Mouse (Mus musculus) neutrophil, adult 59 days (primary cell): ENCODE data around the gene Taar7d. TPM values are rescaled to one million over a fixed set of nuclear protein-coding genes. Genes with fewer than 3 reads are reported as not detected.

Experiments used
- total RNA-seq, 2 experiments: library from RNA; stranded (reverse); gene quantifications; 1 replicate in 1 of 2; 2 replicates in 1 of 2; pipeline ENCODE4 v1.2.4; 2023

The Taar7d gene
- not detected for total RNA-seq

GRCm38 (mm10) chr10:24026922-24027321 lies at the start of gene Taar7d:
Gene Taar7d, plus strand, starts transcription at chr10:24027222.

GRCm38 (mm10) chr10:23985546-23985945 lies 41.5 kb upstream of the Taar7d start, which contains the start of gene Taar6:
Gene Taar6, minus strand, starts transcription at chr10:23985646.

GRCm38 (mm10) chr10:23993381-23993780 lies 33.6 kb upstream of the Taar7d start, which contains the start of gene Taar7a:
Gene Taar7a, minus strand, starts transcription at chr10:23993481.

GRCm38 (mm10) chr10:23999639-24000038 lies 27.4 kb upstream of the Taar7d start, which contains the start of gene Taar7b:
Gene Taar7b, plus strand, starts transcription at chr10:23999939.

GRCm38 (mm10) chr10:24037314-24037713 lies 10.3 kb downstream of the Taar7d start, which contains the start of gene Taar7e:
Gene Taar7e, plus strand, starts transcription at chr10:24037614.

GRCm38 (mm10) chr10:24049210-24049609 lies 22.2 kb downstream of the Taar7d start, which contains the start of gene Taar7f:
Gene Taar7f, plus strand, starts transcription at chr10:24049510.

GRCm38 (mm10) chr10:24076200-24076599 lies 49.2 kb downstream of the Taar7d start, which contains the start of gene Taar8a:
Gene Taar8a, plus strand, starts transcription at chr10:24076500.

Other genes with a start within 250 kb of the Taar7d start
- 100 to 1,000 TPM; 279 to 602 TPM for gene Rps12, start 239.9 kb upstream of the Taar7d start, total RNA-seq
- under 1 TPM; 0.11 to 0.13 TPM for gene Slc18b1, start 230.2 kb upstream of the Taar7d start, total RNA-seq
- 10 to 100 TPM; 46.2 to 52.7 TPM for gene Vnn3, start 175.8 kb upstream of the Taar7d start, total RNA-seq
- under 1 TPM in 1 of 2 experiments, not detected in 1; 0.22 TPM for gene Vnn1, start 132.5 kb upstream of the Taar7d start, total RNA-seq
- gene Taar1, start 106.9 kb upstream of the Taar7d start, total RNA-seq: not detected
- gene Taar2, start 88.7 kb upstream of the Taar7d start, total RNA-seq: not detected
- gene Taar3, start 77.7 kb upstream of the Taar7d start, total RNA-seq: not detected
- not detected for gene Taar4, start 66.7 kb upstream of the Taar7d start, total RNA-seq
- gene Taar5, start 56.5 kb upstream of the Taar7d start, total RNA-seq: not detected
- not detected for gene Taar6, start 41.6 kb upstream of the Taar7d start, total RNA-seq
- not detected for gene Taar7a, start 33.7 kb upstream of the Taar7d start, total RNA-seq
- gene Taar7b, start 27.3 kb upstream of the Taar7d start, total RNA-seq: not detected
- gene Taar7e, start 10.4 kb downstream of the Taar7d start, total RNA-seq: not detected
- not detected for gene Taar7f, start 22.3 kb downstream of the Taar7d start, total RNA-seq
- gene Taar8a, start 49.3 kb downstream of the Taar7d start, total RNA-seq: not detected
- not detected for gene Taar8b, start 65.1 kb downstream of the Taar7d start, total RNA-seq
- gene Taar8c, start 74.7 kb downstream of the Taar7d start, total RNA-seq: not detected
- not detected for gene Taar9, start 82.3 kb downstream of the Taar7d start, total RNA-seq
- 100 to 1,000 TPM; 103 to 104 TPM for gene Stx7, start 122.1 kb downstream of the Taar7d start, total RNA-seq
- gene Moxd1, start 196.3 kb downstream of the Taar7d start, total RNA-seq: not detected